18 mouse cellular contexts compared by ENCODE assay signal in genomic region chr3:81293186-81293819, GRCm38 (mm10).
DNase-seq lines count a peak whose midpoint lies in the region; ATAC-seq and TF ChIP-seq lines count a peak whose summit lies in the region.
"Had no signal": no experiment of that assay in that cellular context is flagged by ENCODE, and none has a peak within 500 bp of the region (broad histone marks: within the 10 kb centered on the region; RNA-seq: fewer than 3 reads in every experiment).

No protein-coding gene starts in this region.

- no peak for DNase-seq in kidney, postnatal 25 days
- peak; percentile 25 for DNase-seq in Patski (ENCODE audit: low read depth, low spot score)
- peak; percentile 40 for DNase-seq in embryo, embryonic 10.5 days (ENCODE audit: low spot score)
- peak; percentile 24 for DNase-seq in limb, embryonic 11.5 days (ENCODE audit: low spot score)
- no peak for DNase-seq in c-Kit-positive CD71-positive TER-119-positive erythroid progenitor cells, embryonic 14.5 days (ENCODE audit: low spot score)
- DNase-seq: cerebellum, adult 18-20 months; cerebellum, postnatal 14 days; heart, postnatal 4 days; kidney, postnatal 10 days; lung, adult 18-20 months; lung, postnatal 10 days had no signal

- no peaks in the 10 kb centered on the region for H3K27me3 ChIP-seq in kidney, embryonic 15.5 days
- no peaks in the 10 kb centered on the region for H3K27me3 ChIP-seq in Patski
- no peaks in the 10 kb centered on the region for H3K27me3 ChIP-seq in limb, embryonic 11.5 days (ENCODE audit: control insufficient read depth, insufficient read depth, low read length)
- H3K27me3 ChIP-seq in liver, embryonic 12.5 days (replicated peaks), result no peaks in the 10 kb centered on the region

- no peaks in the 10 kb centered on the region for H3K36me3 ChIP-seq in kidney, embryonic 15.5 days
- no peaks in the 10 kb centered on the region for H3K36me3 ChIP-seq in limb, embryonic 11.5 days (ENCODE audit: control insufficient read depth, insufficient read depth, low read length)
- H3K36me3 ChIP-seq in liver, embryonic 12.5 days, result no peaks in the 10 kb centered on the region
- H3K36me3 ChIP-seq: heart, embryonic 10.5 days had no signal

- in situ Hi-C loops in Patski (cut with MboI; ENCODE audit: low pct_unique_long_range_greater_than_20kb), result no loop called here

- 10% methylated on average over 3 of the region's 3 CpGs for WGBS in kidney, embryonic 15.5 days
- WGBS in limb, embryonic 11.5 days, result 27% methylated on average over 3 of the region's 3 CpGs
- whole genome bisulfite sequencing in liver, embryonic 12.5 days (ENCODE audit: insufficient replicate concordance), result 70% methylated on average over 3 of the region's 3 CpGs

- H3K9me3 ChIP-seq in kidney, embryonic 15.5 days (replicated peaks), result no peaks in the 10 kb centered on the region
- no peaks in the 10 kb centered on the region for H3K9me3 ChIP-seq in limb, embryonic 11.5 days (ENCODE audit: control insufficient read depth, low read length)
- H3K9me3 ChIP-seq in liver, embryonic 12.5 days (replicated peaks), result no peaks in the 10 kb centered on the region
- H3K9me3 ChIP-seq: heart, embryonic 10.5 days had no signal

- POLR2A ChIA-PET in Patski (lab: Charles Lee), result no interaction called here

- CTCF ChIA-PET in Patski (lab: Charles Lee), result interaction anchor here (0.7 to 1.8 kb wide), 4 partner anchors 9 to 253 kb away, joined by 3 to 4 read pairs (median 4); no protein-coding TSS in a partner anchor

- ATAC-seq in kidney, embryonic 15.5 days (replicated peaks; ENCODE audit: low FRiP score), result peak; percentile 98
- no peak for ATAC-seq in Patski
- 0 out of 2 replicates have a peak, but pooled peaks have one; percentile 54 for ATAC-seq in limb, embryonic 11.5 days (ENCODE audit: insufficient number of reproducible peaks, low FRiP score, low TSS enrichment, low read depth)
- no peak for ATAC-seq in liver, embryonic 12.5 days

- H3K9ac ChIP-seq in kidney, embryonic 15.5 days, result no peak overlapping the region
- no peak overlapping the region for H3K9ac ChIP-seq in limb, embryonic 11.5 days (ENCODE audit: low read length)
- no peak overlapping the region for H3K9ac ChIP-seq in liver, embryonic 12.5 days
- H3K9ac ChIP-seq: hindbrain, embryonic 14.5 days had no signal

- H3K27ac ChIP-seq in kidney, embryonic 15.5 days, result 0 out of 2 replicates have a peak overlapping the region, but pooled peaks have one; percentile 15
- H3K27ac ChIP-seq in limb, embryonic 11.5 days (replicated peaks; ENCODE audit: low read depth, low read length), result no peak overlapping the region
- H3K27ac ChIP-seq in liver, embryonic 12.5 days, result no peak overlapping the region
- H3K27ac ChIP-seq: heart, embryonic 10.5 days; hindbrain, embryonic 14.5 days; stomach, postnatal 0 days had no signal

- TF ChIP-seq CTCF in Patski (IDR thresholded peaks at IDR 0.05), result no peak

- H3K4me3 ChIP-seq in kidney, embryonic 15.5 days (replicated peaks), result no peak overlapping the region
- H3K4me3 ChIP-seq in limb, embryonic 11.5 days (ENCODE audit: low read depth, low read length), result no peak overlapping the region
- no peak overlapping the region for H3K4me3 ChIP-seq in liver, embryonic 12.5 days
- H3K4me3 ChIP-seq: heart, embryonic 10.5 days had no signal

- H3K4me1 ChIP-seq in kidney, embryonic 15.5 days, result 0 out of 2 replicates have a peak, but pooled peaks cover 5% of the 10 kb centered on the region
- H3K4me1 ChIP-seq in limb, embryonic 11.5 days (ENCODE audit: control insufficient read depth, insufficient read depth, low read length), result no peaks in the 10 kb centered on the region
- no peaks in the 10 kb centered on the region for H3K4me1 ChIP-seq in liver, embryonic 12.5 days
- H3K4me1 ChIP-seq: heart, embryonic 10.5 days had no signal

- no peak overlapping the region for H3K4me2 ChIP-seq in kidney, embryonic 15.5 days
- no peak overlapping the region for H3K4me2 ChIP-seq in limb, embryonic 11.5 days (ENCODE audit: low read depth, severe bottlenecking)
- no peak overlapping the region for H3K4me2 ChIP-seq in liver, embryonic 12.5 days
- H3K4me2 ChIP-seq: hindbrain, embryonic 14.5 days; liver, embryonic 11.5 days; midbrain, embryonic 11.5 days had no signal

Comparison
In these comparisons a context has a peak if more than half of its experiments do, and no peak if none do; other contexts are left out.
1. ATAC-seq: peak in kidney, embryonic 15.5 days (single experiment) and limb, embryonic 11.5 days (single experiment); none in Patski (single experiment) and liver, embryonic 12.5 days (single experiment).
2. DNase-seq: peak in Patski (single experiment), embryo, embryonic 10.5 days (single experiment) and limb, embryonic 11.5 days (single experiment); none in kidney, postnatal 25 days (0 of 2) and c-Kit-positive CD71-positive TER-119-positive erythroid progenitor cells, embryonic 14.5 days (single experiment).